Mouse (Mus musculus) CH12.LX (cell line): ENCODE data around the gene Mrps18b. TPM values are rescaled to one million over a fixed set of nuclear protein-coding genes. Genes with fewer than 3 reads are reported as not detected.

Experiments
- DNase-seq: peaks from one replicate; pipeline ENCODE4 v3.0.0-alpha.2; 2013; ENCODE audit errors: extremely low read depth
- H3K27ac ChIP-seq: 2 replicates; pipeline ENCODE4 v1.5.1; 2012; ENCODE audit warnings: low read depth, mild to moderate bottlenecking, control low read depth, moderate library complexity; ENCODE audit not compliant: insufficient read depth
- H3K27me3 ChIP-seq: replicated peaks from 2 replicates; pipeline ENCODE3; 2012; ENCODE audit warnings: inconsistent platforms
- H3K36me3 ChIP-seq, 2 experiments: replicated peaks in 1 of 2; 2 replicates each; pipeline versions ENCODE3 to v1.6.1; 2012; ENCODE audit warnings: inconsistent platforms in 1 of 2, low read length in 1 of 2, mild to moderate bottlenecking in 1 of 2, mixed read lengths in 1 of 2, moderate library complexity in 1 of 2; ENCODE audit not compliant: control insufficient read depth in 1 of 2, insufficient read depth in 1 of 2
- H3K4me1 ChIP-seq, 2 experiments: 2 replicates each; pipeline ENCODE4 v1.6.1; 2012; ENCODE audit warnings: inconsistent platforms in 1 of 2, moderate library complexity in 1 of 2; ENCODE audit not compliant: insufficient read depth in 2 of 2, control insufficient read depth in 1 of 2
- H3K4me2 ChIP-seq: 2 replicates; pipeline ENCODE4 v1.6.1; 2012; ENCODE audit warnings: low read depth, mild to moderate bottlenecking, control low read depth; ENCODE audit not compliant: poor library complexity, insufficient read depth, severe bottlenecking
- H3K4me3 ChIP-seq, 3 experiments: fragments of 150-350 bp in 1 of 3; sonication (generic) in 1 of 3; replicated peaks in 1 of 3; 2 replicates each; pipeline versions ENCODE3 to v1.5.1; 2011 to 2012; ENCODE audit warnings: low read depth in 2 of 3, low read length in 2 of 3, mild to moderate bottlenecking in 2 of 3, moderate library complexity in 2 of 3, control low read depth in 1 of 3, improper control_type of control experiment in 1 of 3, inconsistent platforms in 1 of 3, mixed read lengths in 1 of 3; ENCODE audit not compliant: poor library complexity in 1 of 3
- H3K79me2 ChIP-seq: replicated peaks from 2 replicates; pipeline ENCODE4 v1.6.1; 2012; ENCODE audit warnings: mild to moderate bottlenecking, moderate library complexity; ENCODE audit not compliant: control insufficient read depth, poor library complexity, insufficient read depth, severe bottlenecking; ENCODE audit errors: extremely low read depth
- H3K9ac ChIP-seq: 2 replicates; pipeline ENCODE4 v1.6.1; 2012; ENCODE audit warnings: low read depth, mild to moderate bottlenecking, control low read depth, moderate library complexity; ENCODE audit not compliant: insufficient read depth
- H3K9me3 ChIP-seq: replicated peaks from 2 replicates; pipeline ENCODE3; 2012; ENCODE audit warnings: low read length, inconsistent platforms, mixed read lengths
- CHD1 ChIP-seq: IDR thresholded peaks from 2 replicates; pipeline ENCODE4 v1.6.1; 2012; ENCODE audit warnings: low read depth, low read length, improper control_type of control experiment, inconsistent platforms
- CHD2 ChIP-seq: IDR thresholded peaks from 2 replicates; pipeline ENCODE4 v1.6.1; 2011; ENCODE audit warnings: low read length, improper control_type of control experiment
- CTCF ChIP-seq, 2 experiments: IDR thresholded peaks in 1 of 2; conservative IDR thresholded peaks in 1 of 2; 2 replicates each; pipeline ENCODE4 v1.5.1; 2011 to 2012; ENCODE audit warnings: low read depth in 2 of 2, low read length in 2 of 2, improper control_type of control experiment in 1 of 2, inconsistent platforms in 1 of 2, mild to moderate bottlenecking in 1 of 2, moderate library complexity in 1 of 2
- E2F4 ChIP-seq: IDR thresholded peaks from 2 replicates; pipeline ENCODE4 v1.6.1; 2011; ENCODE audit warnings: low read depth, low read length, improper control_type of control experiment; ENCODE audit not compliant: insufficient replicate concordance
- ELF1 ChIP-seq: IDR thresholded peaks from 2 replicates; pipeline ENCODE4 v1.6.1; 2014; ENCODE audit warnings: low read depth, mild to moderate bottlenecking, inconsistent platforms, low read length, improper control_type of control experiment
- EP300 ChIP-seq: IDR thresholded peaks from 2 replicates; pipeline ENCODE4 v1.6.1; 2011; ENCODE audit warnings: low read length, improper control_type of control experiment
- ETS1 ChIP-seq: conservative IDR thresholded peaks from 2 replicates; pipeline ENCODE4 v1.6.1; 2012; ENCODE audit warnings: low read depth, mild to moderate bottlenecking, inconsistent platforms, low read length, improper control_type of control experiment, moderate library complexity
- GABPA ChIP-seq: IDR thresholded peaks from 2 replicates; pipeline ENCODE4 v1.6.1; 2012; ENCODE audit warnings: low read depth, low read length, improper control_type of control experiment, inconsistent platforms; ENCODE audit not compliant: insufficient replicate concordance
- HCFC1 ChIP-seq: IDR thresholded peaks from 2 replicates; pipeline ENCODE4 v1.6.1; 2012; ENCODE audit warnings: low read depth, mild to moderate bottlenecking, inconsistent platforms, low read length, improper control_type of control experiment
- IRF4 ChIP-seq: IDR thresholded peaks from 2 replicates; pipeline ENCODE4 v1.6.1; 2014; ENCODE audit warnings: low read depth, mild to moderate bottlenecking, inconsistent platforms, low read length, improper control_type of control experiment
- JUN ChIP-seq: IDR thresholded peaks from 2 replicates; pipeline ENCODE4 v1.6.1; 2011; ENCODE audit warnings: low read depth, mild to moderate bottlenecking, low read length, improper control_type of control experiment, moderate library complexity; ENCODE audit not compliant: insufficient read depth
- JUND ChIP-seq: conservative IDR thresholded peaks from 2 replicates; pipeline ENCODE4 v1.6.1; 2011; ENCODE audit warnings: low read depth, low read length, improper control_type of control experiment
- KAT2A ChIP-seq: IDR thresholded peaks from 2 replicates; pipeline ENCODE4 v1.6.1; 2012; ENCODE audit warnings: low read length, improper control_type of control experiment, inconsistent platforms; ENCODE audit not compliant: insufficient replicate concordance
- MAFK ChIP-seq: IDR thresholded peaks from 2 replicates; pipeline ENCODE4 v1.6.1; 2011; ENCODE audit warnings: low read length, improper control_type of control experiment; ENCODE audit not compliant: insufficient replicate concordance
- MAX ChIP-seq: IDR thresholded peaks from 2 replicates; pipeline ENCODE4 v1.6.1; 2011; ENCODE audit warnings: low read length, improper control_type of control experiment
- MAZ ChIP-seq: IDR thresholded peaks from 2 replicates; pipeline ENCODE4 v1.6.1; 2012; ENCODE audit warnings: low read depth, mild to moderate bottlenecking, inconsistent platforms, low read length, improper control_type of control experiment, moderate library complexity
- MEF2A ChIP-seq: IDR thresholded peaks from 2 replicates; pipeline ENCODE4 v1.6.1; 2014; ENCODE audit warnings: low read depth, mild to moderate bottlenecking, inconsistent platforms, low read length, improper control_type of control experiment, borderline replicate concordance
- MXI1 ChIP-seq: IDR thresholded peaks from 2 replicates; pipeline ENCODE4 v1.6.1; 2011; ENCODE audit warnings: mild to moderate bottlenecking, low read depth, low read length, improper control_type of control experiment
- MYC ChIP-seq: IDR thresholded peaks from 2 replicates; pipeline ENCODE4 v1.6.1; 2011; ENCODE audit warnings: low read depth, mild to moderate bottlenecking, improper control_type of control experiment, low read length
- NELFE ChIP-seq: IDR thresholded peaks from 2 replicates; pipeline ENCODE4 v1.6.1; 2011; ENCODE audit warnings: low read depth, low read length, improper control_type of control experiment
- NRF1 ChIP-seq: IDR thresholded peaks from 2 replicates; pipeline ENCODE4 v1.6.1; 2014; ENCODE audit warnings: low read depth, mild to moderate bottlenecking, inconsistent platforms, low read length, improper control_type of control experiment, moderate library complexity
- PAX5 ChIP-seq: IDR thresholded peaks from 2 replicates; pipeline ENCODE4 v1.6.1; 2012; ENCODE audit warnings: low read length, inconsistent platforms, mixed read lengths
- POLR2A ChIP-seq: IDR thresholded peaks from 2 replicates; pipeline ENCODE4 v1.6.1; 2011; ENCODE audit warnings: low read depth, mild to moderate bottlenecking, improper control_type of control experiment, low read length
- POLR2AphosphoS2 ChIP-seq: IDR thresholded peaks from 2 replicates; pipeline ENCODE4 v1.6.1; 2011; ENCODE audit warnings: low read depth, low read length, improper control_type of control experiment
- RAD21 ChIP-seq: IDR thresholded peaks from 2 replicates; pipeline ENCODE4 v1.6.1; 2011; ENCODE audit warnings: low read depth, mild to moderate bottlenecking, low read length, improper control_type of control experiment, moderate library complexity
- RCOR1 ChIP-seq: conservative IDR thresholded peaks from 2 replicates; pipeline ENCODE4 v1.6.1; 2012; ENCODE audit warnings: low read depth, mild to moderate bottlenecking, inconsistent platforms, low read length, improper control_type of control experiment
- SIN3A ChIP-seq: IDR thresholded peaks from 2 replicates; pipeline ENCODE4 v1.6.1; 2012; ENCODE audit warnings: low read length, improper control_type of control experiment, inconsistent platforms
- TBP ChIP-seq: conservative IDR thresholded peaks from 2 replicates; pipeline ENCODE4 v1.6.1; 2011; ENCODE audit warnings: low read depth, low read length, improper control_type of control experiment
- TCF12 ChIP-seq: IDR thresholded peaks from 2 replicates; pipeline ENCODE4 v1.6.1; 2014; ENCODE audit warnings: low read depth, mild to moderate bottlenecking, inconsistent platforms, low read length, improper control_type of control experiment
- UBTF ChIP-seq: IDR thresholded peaks from 2 replicates; pipeline ENCODE4 v1.6.1; 2012; ENCODE audit warnings: low read depth, mild to moderate bottlenecking, inconsistent platforms, low read length, improper control_type of control experiment, moderate library complexity
- USF1 ChIP-seq: IDR thresholded peaks from 2 replicates; pipeline ENCODE4 v1.6.1; 2014; ENCODE audit warnings: low read depth, mild to moderate bottlenecking, inconsistent platforms, low read length, improper control_type of control experiment
- USF2 ChIP-seq: conservative IDR thresholded peaks from 2 replicates; pipeline ENCODE4 v1.6.1; 2011; ENCODE audit warnings: low read depth, low read length, improper control_type of control experiment
- ZC3H11A ChIP-seq: IDR thresholded peaks from 2 replicates; pipeline ENCODE4 v1.6.1; 2012; ENCODE audit warnings: low read depth, mild to moderate bottlenecking, inconsistent platforms, low read length, improper control_type of control experiment
- ZKSCAN1 ChIP-seq: IDR thresholded peaks from 2 replicates; pipeline ENCODE4 v1.6.1; 2012; ENCODE audit warnings: low read depth, inconsistent platforms, low read length, improper control_type of control experiment, borderline replicate concordance
- ZMIZ1 ChIP-seq: IDR thresholded peaks from 2 replicates; pipeline ENCODE4 v1.6.1; 2012; ENCODE audit warnings: low read depth, mild to moderate bottlenecking, inconsistent platforms, low read length, improper control_type of control experiment
- ZNF384 ChIP-seq: IDR thresholded peaks from 2 replicates; pipeline ENCODE4 v1.6.1; 2012; ENCODE audit warnings: low read depth, low read length, improper control_type of control experiment, inconsistent platforms
- dilution Hi-C: fragments of 300-500 bp; cut with MboI; formaldehyde crosslinking; loops from 2 replicates; pipeline ENCODE4 v1.14.3; 2020; ENCODE audit warnings: low sequenced_read_pairs; ENCODE audit not compliant: extremely low pct_unique_long_range_greater_than_20kb, extremely low pct_ligation_motif_present
- in situ Hi-C: fragments of 300-500 bp; cut with MboI; formaldehyde crosslinking; loops from 3 replicates; pipeline ENCODE4 v1.14.3; 2019; ENCODE audit warnings: low sequenced_read_pairs, low pct_ligation_motif_present, low pct_unique_long_range_greater_than_20kb, mixed read lengths
- polyA plus RNA-seq: library from polyadenylated mRNA; unstranded; fragments of >175 nt; gene quantifications from 2 replicates; pipeline ENCODE4 v1.2.1, GENCODE M21; 2012; ENCODE audit warnings: low read depth; ENCODE audit not compliant: insufficient read length
- total RNA-seq, 2 experiments: library from RNA; depleted of rRNA; stranded (reverse); fragments of 300-350 nt in 1 of 2; fragments of >200 nt in 1 of 2; gene quantifications; 2 replicates each; pipeline ENCODE4 v1.2.3; 2012 to 2014

Mrps18b gene
- total and polyA plus RNA-seq, 3 experiments: 108 to 172 (median 148) TPM

DNA sequence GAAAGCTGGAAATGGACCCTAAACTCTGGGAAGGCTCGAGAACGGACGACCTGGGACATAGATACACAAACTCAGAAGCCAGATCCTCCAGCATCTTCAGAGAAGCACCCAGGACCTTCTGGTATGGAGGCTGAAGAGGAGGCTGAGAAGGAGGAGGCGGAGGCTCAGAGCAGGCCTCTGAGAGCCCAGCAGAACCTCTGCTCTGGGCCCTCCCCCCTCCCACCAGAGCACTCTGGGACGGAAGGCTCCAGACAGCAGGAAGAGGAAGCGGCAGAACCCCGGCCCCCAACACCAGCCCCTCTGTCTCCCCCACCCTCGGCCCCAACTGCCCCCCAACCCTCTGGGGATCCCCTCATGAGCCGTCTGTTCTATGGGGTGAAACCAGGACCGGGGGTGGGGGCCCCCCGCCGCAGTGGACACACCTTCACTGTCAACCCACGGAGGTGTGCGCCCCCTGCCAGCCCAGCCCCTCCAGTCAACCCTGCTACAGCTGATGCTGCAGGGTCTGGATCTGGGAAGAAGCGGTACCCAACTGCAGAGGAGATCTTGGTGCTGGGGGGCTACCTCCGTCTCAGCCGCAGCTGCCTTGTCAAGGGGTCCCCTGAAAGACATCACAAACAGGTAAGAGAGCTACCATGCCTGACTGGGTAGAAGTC is 47.9 kb downstream of the Mrps18b start:
- H3K27me3 ChIP-seq: no peaks in the 10 kb centered on the region
- peaks cover 0 to 16% of the 10 kb centered on the region in 2 experiments for H3K36me3 ChIP-seq
- H3K79me2 ChIP-seq: peaks cover 47% of the 10 kb centered on the region
- H3K4me2 ChIP-seq: peak overlapping the region; percentile 91
- in situ Hi-C loops: loop anchor here (10.0 kb wide), 1 partner anchor 133 kb away; no protein-coding TSS in a partner anchor
- peak; percentile 68 for DNase-seq
- H3K4me1 ChIP-seq: peaks cover 0 to 25% of the 10 kb centered on the region in 2 experiments; a peak in 2 of 4 replicates
- H3K9ac ChIP-seq: peak overlapping the region; percentile 69
- peak overlapping the region; percentile 63 to 99 (median 74) for H3K4me3 ChIP-seq
- H3K9me3 ChIP-seq: peaks cover 4% of the 10 kb centered on the region
- dilution Hi-C loops: no loop called here
- peak overlapping the region; percentile 83 for H3K27ac ChIP-seq
- TF ChIP-seq SIN3A: no peak; the same call in none of the 2 replicates
- 0 out of 2 replicates have a peak, but pooled peaks have one; percentile 9 for TF ChIP-seq MEF2A
- TF ChIP-seq ZKSCAN1: no peak
- peak; percentile 71 for TF ChIP-seq ELF1
- no peak for TF ChIP-seq IRF4
- TF ChIP-seq ZC3H11A: no peak
- peak; percentile 47; the same call in 1 of the 2 replicates for TF ChIP-seq MXI1
- no peak for TF ChIP-seq NRF1
- no peak for TF ChIP-seq JUND
- no peak for TF ChIP-seq USF2
- no peak for TF ChIP-seq UBTF
- TF ChIP-seq MAFK: no peak
- TF ChIP-seq CHD1: no peak
- TF ChIP-seq E2F4: no peak
- TF ChIP-seq RCOR1: no peak
- TF ChIP-seq RAD21: no peak
- TF ChIP-seq ETS1: no peak
- no peak for TF ChIP-seq TBP
- 0 out of 2 replicates have a peak, but pooled peaks have one; percentile 21 for TF ChIP-seq ZMIZ1
- TF ChIP-seq CTCF (conservative IDR thresholded peaks at IDR 0.05 in 1 of 2, IDR thresholded peaks at IDR 0.05 in 1 of 2; ENCODE audit: low read depth in 2 of 2, low read length in 2 of 2): peak in 1 of 2 experiments; percentile 27; a peak in 2 of 4 replicates
- TF ChIP-seq MYC: no peak
- no peak for TF ChIP-seq CHD2
- TF ChIP-seq MAX: no peak
- no peak for TF ChIP-seq EP300
- TF ChIP-seq POLR2AphosphoS2: no peak
- no peak for TF ChIP-seq JUN
- no peak; the same call in 1 of the 2 replicates for TF ChIP-seq TCF12
- TF ChIP-seq NELFE: 0 out of 2 replicates have a peak, but pooled peaks have one; percentile 49
- TF ChIP-seq HCFC1: peak; percentile 59
- no peak for TF ChIP-seq KAT2A
- no peak for TF ChIP-seq PAX5
- TF ChIP-seq POLR2A: peak; percentile 56
- TF ChIP-seq MAZ: peak; percentile 15; the same call in 1 of the 2 replicates
- no peak for TF ChIP-seq GABPA
- TF ChIP-seq ZNF384: no peak
- TF ChIP-seq USF1: no peak
- TF ChIP-seq, all 38 proteins: peak for 9
